Mouse (Mus musculus) kidney, embryonic 15.5 days (tissue): ENCODE data around the gene Cotl1. TPM values are rescaled to one million over a fixed set of nuclear protein-coding genes. Genes with fewer than 3 reads are reported as not detected.

ENCODE experiments used
- ATAC-seq: fragments of 200-750 bp; cut with Nextera tagmentation; replicated peaks from 2 replicates; pipeline ENCODE4 v1.8.0; 2017; ENCODE audit warnings: moderate TSS enrichment; ENCODE audit not compliant: low FRiP score
- H3K27ac ChIP-seq: fragments of 300-500 bp; sonication (generic); 2 replicates; pipeline ENCODE4 v1.5.1; 2015; ENCODE audit warnings: mild to moderate bottlenecking, inconsistent platforms
- H3K27me3 ChIP-seq: fragments of 300-500 bp; sonication (generic); 2 replicates; pipeline ENCODE4 v1.6.1; 2015; ENCODE audit warnings: inconsistent platforms
- H3K36me3 ChIP-seq: fragments of 300-500 bp; sonication (generic); 2 replicates; pipeline ENCODE4 v1.6.1; 2015; ENCODE audit warnings: inconsistent platforms
- H3K4me1 ChIP-seq: fragments of 300-500 bp; sonication (generic); 2 replicates; pipeline ENCODE4 v1.6.1; 2015; ENCODE audit warnings: inconsistent platforms
- H3K4me2 ChIP-seq: fragments of 300-500 bp; sonication (generic); 2 replicates; pipeline ENCODE4 v1.6.1; 2015; ENCODE audit warnings: moderate library complexity, mild to moderate bottlenecking, inconsistent platforms
- H3K4me3 ChIP-seq: fragments of 300-500 bp; sonication (generic); replicated peaks from 2 replicates; pipeline ENCODE4 v1.5.1; 2015; ENCODE audit warnings: mild to moderate bottlenecking, inconsistent platforms
- H3K9ac ChIP-seq: fragments of 300-500 bp; sonication (generic); 2 replicates; pipeline ENCODE4 v1.6.1; 2015; ENCODE audit warnings: mild to moderate bottlenecking, inconsistent platforms
- H3K9me3 ChIP-seq: fragments of 300-500 bp; sonication (generic); replicated peaks from 2 replicates; pipeline ENCODE4 v1.6.1; 2016; ENCODE audit warnings: inconsistent platforms
- WGBS: fragments of 180-500 bp; shearing (Covaris S2); methylation state at CpG from one replicate; pipeline ENCODE4 v1.1.7; 2015; ENCODE audit warnings: mixed read lengths; 5-methylcytosine and 5-hydroxymethylcytosine counted together
- polyA plus RNA-seq: library from polyadenylated mRNA; unstranded; fragments of >200 nt; fragmentation: Nextera tagmentation; extraction: Ambion mirVana; gene quantifications from 2 replicates; pipeline ENCODE4 v1.2.1, GENCODE M21; 2015

Cotl1 gene
- polyA plus RNA-seq, 1 experiment from 2014 or later: 138 TPM

- H3K4me2 ChIP-seq: no peak overlapping the region
- no peak for ATAC-seq
- no peak overlapping the region for H3K9ac ChIP-seq
- no peak overlapping the region for H3K27ac ChIP-seq
- no peak overlapping the region for H3K4me3 ChIP-seq
- H3K9me3 ChIP-seq: no peaks in the 10 kb centered on the region
- H3K36me3 ChIP-seq: no peaks in the 10 kb centered on the region
- H3K27me3 ChIP-seq: 0 out of 2 replicates have a peak, but pooled peaks cover 3% of the 10 kb centered on the region
- H3K4me1 ChIP-seq: peaks cover 26% of the 10 kb centered on the region
- WGBS: 72% methylated on average over 5 of the region's 6 CpGs
Observed at GRCm38 (mm10) chr8:119783579-119783978, 56.8 kb downstream of the Cotl1 start.

DNA sequence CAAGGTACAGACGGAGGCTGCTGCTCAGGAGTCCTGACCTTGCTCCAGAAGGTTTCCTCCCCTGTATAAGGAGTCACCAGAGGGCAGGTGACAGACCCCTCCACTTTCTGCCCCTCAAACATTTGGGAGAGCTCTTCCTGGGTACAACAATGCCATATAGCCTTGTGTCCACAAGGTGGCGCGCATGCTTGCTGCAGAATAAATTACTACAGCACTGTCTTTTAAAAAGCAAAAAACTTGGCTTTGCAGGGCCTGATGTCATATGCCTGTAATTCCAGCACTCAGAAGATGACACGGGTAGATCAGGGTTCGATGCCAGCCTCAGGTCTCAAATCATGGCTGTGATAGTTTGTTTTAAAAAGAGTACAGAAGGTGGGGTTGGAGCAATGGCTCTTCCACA, 57.6 kb downstream of the Cotl1 start:
- ATAC-seq: no peak
- WGBS: 7% methylated on average over 5 of the region's 5 CpGs
- no peak overlapping the region for H3K4me2 ChIP-seq
- peaks cover 30% of the 10 kb centered on the region for H3K4me1 ChIP-seq
- no peak overlapping the region for H3K4me3 ChIP-seq
- no peaks in the 10 kb centered on the region for H3K36me3 ChIP-seq
- no peak overlapping the region for H3K9ac ChIP-seq
- no peak overlapping the region for H3K27ac ChIP-seq
- H3K9me3 ChIP-seq: no peaks in the 10 kb centered on the region
- H3K27me3 ChIP-seq: 0 out of 2 replicates have a peak, but pooled peaks cover 3% of the 10 kb centered on the region

DNA sequence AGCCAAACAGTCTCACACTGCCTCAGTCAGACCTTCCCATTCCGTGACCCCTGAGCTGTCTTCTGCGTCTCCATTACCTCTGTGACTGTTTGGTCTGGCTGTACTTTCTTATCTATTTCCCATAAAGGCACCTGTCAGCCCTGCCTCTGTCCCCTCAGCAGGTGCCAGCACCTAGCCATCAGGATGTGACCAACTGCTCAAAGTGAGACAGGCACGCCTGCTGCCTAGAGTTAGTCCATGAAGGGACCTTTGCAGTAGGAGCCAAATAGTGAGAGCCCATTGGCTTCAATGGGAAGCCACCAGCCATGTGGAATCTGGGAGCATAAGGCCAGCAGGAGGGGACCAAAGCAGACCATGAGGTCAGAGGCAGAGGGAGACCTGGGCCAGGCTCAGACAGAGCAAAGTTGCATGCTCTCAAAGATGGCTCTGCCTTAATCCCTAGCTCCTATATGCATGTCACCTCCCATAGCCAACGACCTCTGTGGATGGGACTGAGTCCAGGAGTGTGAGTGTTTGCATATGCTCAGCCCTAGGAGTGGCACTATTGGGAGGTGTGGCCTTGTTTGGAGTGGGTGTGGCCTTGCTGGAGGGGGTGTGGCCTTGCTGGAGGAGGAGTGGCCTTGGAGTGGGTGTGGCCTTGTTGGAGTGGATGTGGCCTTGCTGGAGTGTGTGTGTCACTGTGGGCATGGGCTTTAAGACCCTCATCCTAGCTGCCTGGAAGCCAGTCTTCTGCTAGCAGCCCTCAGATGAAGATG, 59.1 kb downstream of the Cotl1 start:
- Histone ChIP-seq H3K4me3 (no peak overlapping the region), H3K9ac (no peak overlapping the region), H3K36me3 (no peaks in the 10 kb centered on the region), H3K4me2 (no peak overlapping the region), H3K4me1 (peaks cover 39% of the 10 kb centered on the region), H3K9me3 (no peaks in the 10 kb centered on the region), H3K27ac (no peak overlapping the region), H3K27me3 (0 out of 2 replicates have a peak, but pooled peaks cover 2% of the 10 kb centered on the region)
- 58% methylated on average over 4 of the region's 4 CpGs for WGBS
- ATAC-seq: no peak

GRCm38 (mm10) chr8:119780402-119781049, 59.8 kb downstream of the Cotl1 start:
- H3K4me1 ChIP-seq: peaks cover 35% of the 10 kb centered on the region
- no peak overlapping the region for H3K27ac ChIP-seq
- no peaks in the 10 kb centered on the region for H3K36me3 ChIP-seq
- no peaks in the 10 kb centered on the region for H3K27me3 ChIP-seq
- no peak overlapping the region for H3K4me2 ChIP-seq
- 74% methylated on average over 9 of the region's 9 CpGs for WGBS
- no peak overlapping the region for H3K9ac ChIP-seq
- no peak for ATAC-seq
- H3K4me3 ChIP-seq: no peak overlapping the region
- no peaks in the 10 kb centered on the region for H3K9me3 ChIP-seq

DNA sequence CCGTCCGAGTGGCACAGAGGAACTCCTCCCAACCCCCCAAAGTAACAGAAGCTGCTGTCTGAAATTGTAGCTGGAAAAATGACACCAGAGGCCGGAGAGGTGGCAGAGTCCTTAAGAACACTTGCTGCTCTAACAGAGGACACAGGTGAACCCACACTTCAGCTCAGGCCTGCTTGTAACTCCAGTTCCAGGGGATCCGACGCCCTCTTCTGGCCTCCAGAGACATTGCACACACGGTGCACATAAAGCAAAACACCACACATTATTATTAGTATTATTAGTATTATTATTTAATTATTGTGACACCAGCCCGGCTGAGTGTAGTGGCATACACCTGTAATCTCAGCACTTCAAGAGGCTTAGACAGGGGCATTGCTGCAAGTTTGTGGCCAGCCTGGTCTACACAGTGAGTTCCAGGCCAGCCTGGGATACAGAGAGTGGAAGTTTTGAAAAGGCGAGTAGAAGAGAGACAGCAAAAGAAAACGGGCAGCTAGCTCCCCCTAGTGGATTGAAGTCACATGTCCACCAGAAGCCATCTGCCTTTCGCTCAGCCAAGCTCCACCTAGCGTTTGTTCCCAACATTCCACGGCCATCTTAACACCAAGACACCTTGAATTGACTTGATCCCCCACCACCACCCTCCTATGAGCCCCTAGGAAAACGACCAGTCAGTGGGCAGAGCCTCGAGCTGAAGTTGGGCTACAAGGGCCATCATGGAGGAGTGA, 61.2 kb downstream of the Cotl1 start:
- Histone ChIP-seq H3K27me3 (no peaks in the 10 kb centered on the region), H3K4me2 (peak overlapping the region; percentile 84), H3K27ac (peak overlapping the region; percentile 52)

GRCm38 (mm10) chr8:119778263-119778662, 62.1 kb downstream of the Cotl1 start, which contains the start of gene Tldc1:
TSS of gene Tldc1 (minus strand) at chr8:119778416.
- H3K27ac ChIP-seq: peak within 1 kb of the TSS; percentile 86
- H3K4me3 ChIP-seq: peak within 1 kb of the TSS; percentile 60
- 1% methylated on average over 18 of the region's 18 CpGs for WGBS
- H3K4me1 ChIP-seq: peaks cover 33% of the 10 kb centered on the region
- no peaks in the 10 kb centered on the region for H3K36me3 ChIP-seq
- no peaks in the 10 kb centered on the region for H3K27me3 ChIP-seq
- H3K9ac ChIP-seq: peak within 1 kb of the TSS; percentile 69
- H3K4me2 ChIP-seq: peak within 1 kb of the TSS; percentile 84
- peak; percentile 97 for ATAC-seq
- no peaks in the 10 kb centered on the region for H3K9me3 ChIP-seq

More for the DNA sequence above, 61.2 kb downstream of the Cotl1 start:
- H3K4me1 ChIP-seq: peaks cover 35% of the 10 kb centered on the region
- H3K4me3 ChIP-seq: no peak overlapping the region
- H3K9me3 ChIP-seq: no peaks in the 10 kb centered on the region
- peak; percentile 17; the same call in 1 of the 2 replicates for ATAC-seq
- 18% methylated on average over 14 of the region's 14 CpGs for WGBS
- H3K36me3 ChIP-seq: no peaks in the 10 kb centered on the region
- H3K9ac ChIP-seq: no peak overlapping the region

- Histone ChIP-seq H3K4me2 (peak overlapping the region; percentile 84), H3K4me1 (peaks cover 33% of the 10 kb centered on the region), H3K27ac (peak overlapping the region; percentile 86), H3K4me3 (peak overlapping the region; percentile 60), H3K27me3 (no peaks in the 10 kb centered on the region), H3K36me3 (no peaks in the 10 kb centered on the region), H3K9me3 (no peaks in the 10 kb centered on the region), H3K9ac (peak overlapping the region; percentile 69)
- WGBS: 11% methylated on average over 7 of the region's 7 CpGs
- peak; percentile 20; the same call in 1 of the 2 replicates for ATAC-seq
Observed at GRCm38 (mm10) chr8:119777765-119778164, 62.6 kb downstream of the Cotl1 start.

- 0 out of 2 replicates have a peak overlapping the region, but pooled peaks have one; percentile 84 for H3K4me2 ChIP-seq
Observed at GRCm38 (mm10) chr8:119776668-119777245, 63.6 kb downstream of the Cotl1 start.

DNA sequence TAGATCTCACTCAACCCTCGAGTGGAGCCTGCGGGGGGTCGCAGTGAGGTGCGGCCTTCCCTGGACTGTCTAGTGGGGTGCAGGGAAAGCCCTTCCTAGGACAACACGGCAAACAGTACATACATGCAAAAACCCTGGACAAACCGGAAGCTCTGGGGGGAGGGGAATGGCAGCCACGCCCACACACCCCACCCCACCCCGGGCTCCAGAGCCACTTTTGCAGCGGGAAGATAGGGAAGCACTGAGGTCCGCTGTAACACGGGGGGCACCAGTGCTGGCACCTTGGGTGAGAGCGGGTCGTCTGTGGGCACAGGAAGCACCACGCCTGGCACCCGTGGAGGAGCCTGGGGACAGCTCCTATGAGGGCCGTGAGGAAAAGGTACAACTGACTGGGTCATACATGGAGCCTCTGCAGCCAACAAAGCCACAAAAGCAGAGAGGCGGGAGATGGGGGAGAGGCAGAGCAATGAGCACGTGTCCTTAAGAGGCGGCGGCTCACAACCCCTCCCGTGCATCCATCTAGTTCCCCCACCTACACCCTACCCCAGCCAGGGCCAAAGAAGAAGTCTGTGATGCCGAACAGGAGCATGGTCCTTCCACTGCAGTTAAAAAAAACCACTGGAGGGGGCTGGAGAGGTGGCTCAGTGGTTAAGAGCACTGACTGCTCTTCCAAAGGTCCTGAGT, 74.4 kb downstream of the Cotl1 start:
- Histone ChIP-seq H3K4me2 (no peak overlapping the region), H3K27ac (no peak overlapping the region), H3K4me1 (0 out of 2 replicates have a peak, but pooled peaks cover 6% of the 10 kb centered on the region), H3K27me3 (no peaks in the 10 kb centered on the region), H3K36me3 (peaks cover 29% of the 10 kb centered on the region), H3K9me3 (no peaks in the 10 kb centered on the region), H3K4me3 (no peak overlapping the region), H3K9ac (no peak overlapping the region)
- WGBS: 82% methylated on average over 22 of the region's 22 CpGs
- no peak for ATAC-seq

More at GRCm38 (mm10) chr8:119776668-119777245, 63.6 kb downstream of the Cotl1 start:
- H3K4me3 ChIP-seq: no peak overlapping the region
- H3K27ac ChIP-seq: no peak overlapping the region
- ATAC-seq: no peak
- WGBS: 82% methylated on average over 7 of the region's 7 CpGs
- H3K4me1 ChIP-seq: peaks cover 33% of the 10 kb centered on the region
- no peaks in the 10 kb centered on the region for H3K27me3 ChIP-seq
- H3K9ac ChIP-seq: no peak overlapping the region
- no peaks in the 10 kb centered on the region for H3K9me3 ChIP-seq
- peaks cover 6% of the 10 kb centered on the region; the same call in 1 of the 2 replicates for H3K36me3 ChIP-seq

DNA sequence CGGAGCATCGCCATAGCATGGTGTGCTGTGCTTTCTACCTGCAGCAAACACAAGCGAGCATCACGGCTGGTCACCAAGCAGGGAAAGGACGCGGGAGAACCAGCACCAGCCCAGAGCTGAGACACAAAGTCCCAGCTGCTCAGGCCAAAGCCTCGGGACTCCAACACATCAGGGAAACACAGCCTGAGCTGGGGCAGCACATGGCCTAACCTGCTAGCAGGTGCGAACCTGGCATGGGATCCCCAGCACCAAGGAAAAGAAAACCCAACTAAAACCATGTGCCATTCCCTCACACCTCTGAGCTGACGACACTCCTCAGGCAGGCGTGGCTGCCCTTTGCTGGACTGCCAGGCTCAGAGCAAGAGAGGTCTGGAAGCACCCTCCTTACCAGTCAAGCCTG, 75.0 kb downstream of the Cotl1 start:
- Histone ChIP-seq H3K36me3 (peaks cover 32% of the 10 kb centered on the region), H3K27ac (no peak overlapping the region), H3K9me3 (no peaks in the 10 kb centered on the region), H3K27me3 (no peaks in the 10 kb centered on the region), H3K4me3 (no peak overlapping the region), H3K4me2 (no peak overlapping the region), H3K4me1 (0 out of 2 replicates have a peak, but pooled peaks cover 6% of the 10 kb centered on the region), H3K9ac (no peak overlapping the region)
- WGBS: 92% methylated on average over 10 of the region's 10 CpGs
- no peak for ATAC-seq
